Mouse (Mus musculus) embryonic facial prominence, embryonic 10.5 days (tissue): ENCODE measurements around the gene Rsph10b. TPM values are rescaled to one million over a fixed set of nuclear protein-coding genes. Genes with fewer than 3 reads are reported as not detected.
"Not testable (repeated sequence)": the region's sequence is repeated elsewhere in the genome, so short reads cannot be mapped to it uniquely, and the experiment has no call there.

Experiments used
- DNase-seq: peaks from one replicate; pipeline ENCODE4 v3.0.0-alpha.2; 2017; ENCODE audit warnings: low spot score
- H3K27ac ChIP-seq: fragments of 300-500 bp; sonication (generic); replicated peaks from 2 replicates; pipeline ENCODE4 v1.5.1; 2016; ENCODE audit warnings: mild to moderate bottlenecking
- H3K27me3 ChIP-seq: fragments of 300-500 bp; sonication (generic); replicated peaks from 2 replicates; pipeline ENCODE4 v1.6.1; 2016; ENCODE audit warnings: low read depth, mild to moderate bottlenecking; ENCODE audit not compliant: poor library complexity, severe bottlenecking
- H3K36me3 ChIP-seq: fragments of 300-500 bp; sonication (generic); replicated peaks from 2 replicates; pipeline ENCODE4 v1.6.1; 2016; ENCODE audit warnings: mild to moderate bottlenecking, moderate library complexity
- H3K4me1 ChIP-seq: fragments of 300-500 bp; sonication (generic); 2 replicates; pipeline ENCODE4 v1.6.1; 2016
- H3K4me3 ChIP-seq: fragments of 300-500 bp; sonication (generic); 2 replicates; pipeline ENCODE4 v1.5.1; 2016; ENCODE audit warnings: mild to moderate bottlenecking, moderate library complexity
- H3K9me3 ChIP-seq: fragments of 300-500 bp; sonication (generic); 2 replicates; pipeline ENCODE4 v1.6.1; 2016; ENCODE audit warnings: mild to moderate bottlenecking
- WGBS: fragments of 180-500 bp; shearing (Covaris S2); methylation state at CpG from one replicate; pipeline ENCODE4 v1.1.7; 2016; 5-methylcytosine and 5-hydroxymethylcytosine counted together
- polyA plus RNA-seq: library from polyadenylated mRNA; unstranded; fragments of >200 nt; fragmentation: Nextera tagmentation; extraction: Ambion mirVana; gene quantifications from 2 replicates; pipeline ENCODE4 v1.2.1, GENCODE M21; 2016

The Rsph10b gene
- polyA plus RNA-seq, 1 experiment from 2014 or later: 1.2 TPM

DNA sequence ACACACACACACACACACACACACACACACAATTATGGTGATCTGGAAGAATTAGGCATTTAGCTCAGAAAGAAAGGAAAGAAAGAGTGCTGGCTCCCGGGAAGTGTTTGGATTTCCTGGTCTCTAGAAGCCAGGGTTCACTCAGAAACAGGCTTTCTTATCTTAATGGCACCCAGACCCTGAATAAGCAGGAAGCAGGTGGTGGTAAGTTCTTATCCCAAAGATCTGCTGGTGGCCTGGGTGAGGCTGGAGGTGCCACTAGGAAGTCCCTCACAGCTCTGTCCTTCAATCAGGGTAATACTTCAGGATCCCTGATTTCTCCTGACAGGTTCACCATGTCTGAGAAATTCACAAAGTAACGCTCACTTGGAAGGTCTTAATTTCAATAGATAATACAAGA is 49.5 kb downstream of the Rsph10b start:
- H3K4me3 ChIP-seq: no peak overlapping the region
- no peaks in the 10 kb centered on the region for H3K27me3 ChIP-seq
- WGBS: 84% methylated on average over 2 of the region's 2 CpGs
- peaks cover 41% of the 10 kb centered on the region for H3K36me3 ChIP-seq
- DNase-seq: no peak
- peaks cover 14% of the 10 kb centered on the region for H3K4me1 ChIP-seq
- no peaks in the 10 kb centered on the region for H3K9me3 ChIP-seq
- no peak overlapping the region for H3K27ac ChIP-seq

DNA sequence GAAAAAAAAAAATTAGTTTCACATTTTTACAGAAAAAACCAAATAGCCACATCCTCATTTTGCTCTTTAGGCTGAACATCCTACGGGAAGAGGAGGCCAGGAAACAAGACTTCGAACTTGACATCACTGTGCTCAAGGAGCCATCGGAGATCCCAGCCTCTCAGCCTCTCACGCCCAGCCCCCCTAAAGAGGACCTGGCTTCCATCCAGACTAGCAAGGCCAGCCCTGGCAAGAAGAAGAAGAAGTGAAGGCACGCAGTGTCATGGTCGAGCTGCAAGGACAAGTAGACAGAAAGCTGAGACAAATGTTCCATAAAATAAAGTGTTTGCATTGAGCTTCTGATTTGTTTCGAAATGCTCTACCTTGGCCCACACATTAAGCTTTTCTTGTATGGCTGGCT is 52.5 kb downstream of the Rsph10b start:
- Histone ChIP-seq H3K36me3 (peaks cover 71% of the 10 kb centered on the region), H3K4me1 (peaks cover 11% of the 10 kb centered on the region), H3K27me3 (no peaks in the 10 kb centered on the region), H3K4me3 (no peak overlapping the region), H3K9me3 (no peaks in the 10 kb centered on the region), H3K27ac (no peak overlapping the region)
- 96% methylated on average over 7 of the region's 7 CpGs for WGBS
- DNase-seq: no peak

DNA sequence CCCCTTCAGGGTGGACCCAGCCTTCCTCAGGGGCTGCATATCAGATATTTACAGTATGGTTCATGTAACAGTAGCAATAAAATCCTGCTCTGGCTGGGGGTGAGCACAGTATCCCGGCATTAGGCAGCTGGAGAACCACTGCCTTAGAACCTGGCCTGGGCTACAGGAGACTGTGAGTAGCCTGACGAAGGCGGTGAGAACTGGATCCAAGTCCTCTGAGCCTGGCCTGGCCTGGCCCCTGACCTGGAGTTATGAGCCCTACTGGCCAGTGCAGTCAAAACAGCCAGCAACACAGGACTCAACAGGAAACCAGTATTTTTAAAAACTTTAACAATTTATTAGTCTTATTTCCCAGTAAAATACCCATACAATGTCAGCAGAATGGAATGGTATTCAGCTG is 54.8 kb downstream of the Rsph10b start:
- WGBS: 94% methylated on average over 3 of the region's 3 CpGs
- no peaks in the 10 kb centered on the region for H3K27me3 ChIP-seq
- H3K9me3 ChIP-seq: no peaks in the 10 kb centered on the region
- H3K36me3 ChIP-seq: peaks cover 93% of the 10 kb centered on the region
- DNase-seq: no peak
- H3K4me3 ChIP-seq: no peak overlapping the region
- H3K27ac ChIP-seq: no peak overlapping the region
- H3K4me1 ChIP-seq: no peaks in the 10 kb centered on the region

DNA sequence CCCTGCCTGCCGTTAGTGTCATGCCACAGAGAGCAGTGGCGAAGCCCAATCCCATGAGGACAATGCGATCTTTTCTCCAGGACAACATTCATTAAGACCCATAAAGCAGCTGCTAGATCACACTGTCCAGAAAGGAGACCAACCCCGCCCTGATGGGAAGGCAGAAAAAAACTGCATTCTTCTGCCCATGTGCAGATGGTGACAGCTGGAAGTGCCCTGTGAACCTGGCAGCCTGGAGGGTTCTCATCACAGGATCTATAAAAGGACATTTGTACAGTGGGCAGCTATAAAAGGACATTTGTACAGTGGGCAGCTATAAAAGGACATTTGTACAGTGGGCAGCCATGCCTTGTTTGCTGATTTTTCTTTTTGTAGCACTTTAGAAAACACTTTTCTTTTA is 56.2 kb downstream of the Rsph10b start:
- no peak overlapping the region for H3K4me3 ChIP-seq
- no peaks in the 10 kb centered on the region for H3K9me3 ChIP-seq
- H3K27me3 ChIP-seq: no peaks in the 10 kb centered on the region
- H3K4me1 ChIP-seq: no peaks in the 10 kb centered on the region
- WGBS: 88% methylated on average over 4 of the region's 4 CpGs
- H3K27ac ChIP-seq: no peak overlapping the region
- peaks cover 100% of the 10 kb centered on the region for H3K36me3 ChIP-seq
- no peak for DNase-seq

DNA sequence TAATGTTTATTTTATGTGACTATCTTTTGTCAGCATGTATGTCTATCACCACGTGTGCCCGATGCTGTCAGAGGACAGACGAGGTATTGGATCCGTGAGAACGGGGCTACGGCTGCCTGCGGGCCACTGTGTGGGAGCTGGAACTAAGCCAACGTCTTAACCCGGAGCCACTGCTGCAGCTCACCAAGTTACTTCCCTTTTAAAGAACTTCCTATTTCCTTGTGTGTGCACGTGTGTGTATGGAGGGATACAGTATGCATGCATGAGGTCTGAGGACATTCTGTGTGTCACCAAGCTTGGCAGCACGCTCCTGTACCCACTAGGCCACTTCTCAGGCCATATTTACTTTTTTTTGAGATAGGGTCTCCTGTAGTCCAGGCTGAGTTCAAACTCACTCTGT is 57.3 kb downstream of the Rsph10b start:
- peaks cover 100% of the 10 kb centered on the region for H3K36me3 ChIP-seq
- 95% methylated on average over 11 of the region's 11 CpGs for WGBS

DNA sequence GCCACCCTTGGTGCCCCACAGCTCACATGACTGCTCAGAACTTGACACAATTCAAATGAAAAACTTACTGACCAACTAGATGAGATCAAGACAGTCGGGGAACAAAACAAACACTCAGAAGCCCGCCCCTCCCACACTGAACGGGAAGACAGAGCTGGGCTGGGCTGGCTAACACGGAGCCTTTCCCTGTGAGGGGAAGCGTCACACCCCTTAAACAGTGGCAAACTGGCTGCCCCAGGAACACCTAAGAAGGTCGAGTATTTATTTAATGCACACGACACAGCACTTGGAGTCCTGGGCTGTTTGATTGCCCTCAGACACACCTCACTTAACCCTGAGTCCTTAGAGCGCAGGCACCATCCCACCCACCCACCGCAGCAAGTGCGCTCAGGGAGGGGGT is 59.8 kb downstream of the Rsph10b start:
- 90% methylated on average over 10 of the region's 10 CpGs for WGBS
- H3K9me3 ChIP-seq: no peaks in the 10 kb centered on the region
- H3K4me3 ChIP-seq: no peak overlapping the region
- peaks cover 100% of the 10 kb centered on the region for H3K36me3 ChIP-seq
- no peak for DNase-seq
- no peaks in the 10 kb centered on the region for H3K27me3 ChIP-seq
- H3K27ac ChIP-seq: no peak overlapping the region
- no peaks in the 10 kb centered on the region for H3K4me1 ChIP-seq

More for the DNA sequence above, 57.3 kb downstream of the Rsph10b start:
- Histone ChIP-seq H3K27me3 (no peaks in the 10 kb centered on the region), H3K27ac (no peak overlapping the region), H3K4me3 (no peak overlapping the region), H3K4me1 (no peaks in the 10 kb centered on the region), H3K9me3 (no peaks in the 10 kb centered on the region)
- no peak for DNase-seq

DNA sequence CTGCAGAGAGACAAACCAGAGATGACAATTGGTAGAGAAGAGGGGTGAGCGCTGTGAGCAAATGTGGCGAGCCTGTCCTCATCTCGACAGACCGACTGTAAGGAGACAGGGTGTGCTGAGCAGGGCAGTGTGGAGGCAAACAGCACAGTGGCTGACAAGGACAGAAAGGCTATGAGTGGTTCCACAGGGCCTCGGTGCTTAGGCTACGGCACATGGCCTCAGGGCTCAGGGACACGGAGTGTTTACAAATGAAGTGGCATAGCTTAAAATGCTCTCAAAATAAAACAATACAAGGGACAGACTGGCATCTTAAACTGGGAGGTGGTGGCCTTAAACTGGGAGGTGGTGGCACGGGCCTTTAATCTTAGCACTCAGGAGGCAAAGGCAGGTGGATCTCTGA is 60.4 kb downstream of the Rsph10b start:
- no peak for DNase-seq
- no peak overlapping the region for H3K4me3 ChIP-seq
- 91% methylated on average over 8 of the region's 8 CpGs for WGBS
- no peaks in the 10 kb centered on the region for H3K9me3 ChIP-seq
- H3K27ac ChIP-seq: no peak overlapping the region
- H3K4me1 ChIP-seq: no peaks in the 10 kb centered on the region
- H3K36me3 ChIP-seq: peaks cover 100% of the 10 kb centered on the region
- H3K27me3 ChIP-seq: no peaks in the 10 kb centered on the region

DNA sequence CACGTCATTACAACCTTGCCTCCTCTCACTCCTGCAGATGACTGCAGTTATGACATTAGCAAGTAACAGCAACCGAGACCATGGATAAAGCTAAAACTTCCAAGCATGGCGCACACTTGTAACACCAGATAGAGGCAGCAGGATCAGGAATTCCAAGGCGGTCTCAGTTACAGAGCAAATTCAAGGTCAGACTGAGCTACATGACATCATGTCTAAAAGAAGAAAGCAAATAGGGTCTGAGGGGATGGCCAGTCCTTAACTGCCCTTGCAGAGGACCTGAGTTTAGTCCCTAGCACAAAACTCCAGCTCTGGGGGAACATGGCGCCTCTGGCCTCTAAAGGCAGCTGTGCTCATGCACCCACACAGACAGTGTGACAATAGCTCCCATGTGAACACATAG is 61.0 kb downstream of the Rsph10b start:
- Histone ChIP-seq H3K27ac (no peak overlapping the region), H3K36me3 (peaks cover 100% of the 10 kb centered on the region), H3K4me3 (no peak overlapping the region), H3K4me1 (no peaks in the 10 kb centered on the region), H3K9me3 (no peaks in the 10 kb centered on the region), H3K27me3 (no peaks in the 10 kb centered on the region)
- WGBS: 92% methylated on average over 5 of the region's 5 CpGs
- DNase-seq: no peak

DNA sequence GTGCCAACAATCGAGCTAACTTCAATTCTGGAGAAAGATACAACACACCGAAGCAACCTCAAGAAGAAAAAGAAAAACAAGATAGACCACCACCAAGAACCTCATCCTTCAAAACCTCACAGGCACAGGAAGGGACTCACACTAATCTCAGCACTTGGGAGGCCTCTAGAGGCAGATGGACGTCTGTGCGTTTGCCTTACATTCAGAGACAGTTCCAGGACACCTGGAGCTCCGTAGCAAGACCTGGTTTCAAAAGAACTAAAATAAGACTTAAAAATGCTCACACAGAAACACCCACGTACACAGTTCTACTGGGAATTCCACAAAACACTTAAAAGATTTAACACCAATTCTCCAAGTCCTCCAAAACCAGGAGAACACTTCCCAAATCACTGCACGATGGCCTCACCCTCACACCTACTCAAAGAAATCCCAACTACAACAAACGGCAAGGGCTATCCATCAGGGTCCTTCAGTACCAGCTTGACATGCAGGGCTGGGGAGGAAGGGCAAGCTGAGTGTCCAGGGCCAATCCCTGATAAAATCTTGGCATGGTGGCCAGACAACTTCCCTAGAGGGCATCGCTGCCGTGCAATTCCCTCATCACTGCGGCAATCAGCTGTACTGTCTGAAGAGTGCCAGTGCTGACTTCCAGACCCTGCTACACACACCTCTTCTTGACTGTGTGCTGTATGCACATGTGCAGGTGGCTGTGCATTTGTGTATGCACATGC is 62.0 kb downstream of the Rsph10b start:
- peaks cover 100% of the 10 kb centered on the region for H3K36me3 ChIP-seq

DNA sequence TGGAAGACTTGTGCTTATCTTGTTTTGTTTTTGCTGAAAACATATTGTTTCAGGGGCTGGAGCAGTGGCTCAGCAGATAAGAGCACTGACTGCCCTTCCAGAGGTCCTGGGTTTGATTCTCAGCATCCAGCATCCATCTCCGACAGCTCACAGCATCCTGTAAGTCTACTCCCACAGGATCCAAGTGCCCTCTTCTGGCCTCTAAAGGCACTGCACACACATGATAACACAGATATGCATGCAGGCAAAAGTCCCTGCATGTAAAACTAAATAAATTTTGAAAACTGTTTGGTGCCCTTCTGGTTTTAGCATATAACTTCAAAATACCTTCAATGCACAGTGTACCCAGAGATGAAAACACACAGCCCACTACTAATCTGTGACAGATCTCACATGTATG is 66.6 kb downstream of the Rsph10b start:
- Histone ChIP-seq H3K4me1 (no peaks in the 10 kb centered on the region), H3K27ac (no peak overlapping the region), H3K9me3 (peaks cover 6% of the 10 kb centered on the region; the same call in 1 of the 2 replicates), H3K27me3 (no peaks in the 10 kb centered on the region), H3K4me3 (no peak overlapping the region), H3K36me3 (peaks cover 100% of the 10 kb centered on the region)
- WGBS: 86% methylated on average over 1 of the region's 1 CpGs
- no peak for DNase-seq

More for the DNA sequence above, 62.0 kb downstream of the Rsph10b start:
- Histone ChIP-seq H3K27me3 (no peaks in the 10 kb centered on the region), H3K27ac (no peak overlapping the region), H3K4me1 (no peaks in the 10 kb centered on the region), H3K9me3 (peaks cover 5% of the 10 kb centered on the region; the same call in 1 of the 2 replicates), H3K4me3 (no peak overlapping the region)
- WGBS: 84% methylated on average over 11 of the region's 11 CpGs
- DNase-seq: no peak

DNA sequence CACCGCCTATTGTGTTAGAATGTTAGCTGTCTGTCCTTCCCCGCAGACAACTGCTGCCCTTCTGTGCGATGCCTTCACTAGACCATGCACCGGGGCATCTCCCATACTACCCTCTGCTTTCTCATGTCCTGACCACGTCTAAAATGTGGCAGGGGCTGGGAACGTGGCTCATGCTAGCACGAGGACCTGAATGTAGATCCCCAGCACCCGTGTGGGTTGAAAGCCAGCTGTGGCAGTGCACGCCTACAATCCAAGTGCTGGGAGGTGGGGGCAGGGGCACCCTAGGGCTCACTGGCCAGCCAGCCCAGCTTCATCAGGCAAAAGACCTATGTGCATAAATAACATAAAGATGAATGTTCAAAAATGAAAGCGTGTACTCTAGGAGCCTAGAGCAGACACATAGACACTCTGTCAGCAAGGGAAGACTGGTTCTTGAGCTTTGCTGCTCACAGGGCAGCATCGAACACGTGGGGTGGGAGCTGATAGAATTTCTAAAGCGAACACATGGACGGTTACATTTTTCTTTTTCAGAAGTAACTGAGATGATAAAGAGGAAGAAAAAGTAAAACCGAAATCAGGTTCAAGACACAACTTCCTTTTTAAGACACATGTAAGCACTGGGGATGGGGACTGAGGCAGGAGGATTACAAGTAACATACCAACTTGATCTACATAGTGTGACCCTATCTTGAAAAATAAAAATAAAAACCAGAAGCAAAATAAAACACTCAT is 69.8 kb downstream of the Rsph10b start:
- Histone ChIP-seq H3K4me1 (no peaks in the 10 kb centered on the region), H3K9me3 (peaks cover 6% of the 10 kb centered on the region; the same call in 1 of the 2 replicates), H3K27me3 (no peaks in the 10 kb centered on the region), H3K4me3 (no peak overlapping the region), H3K36me3 (peaks cover 99% of the 10 kb centered on the region), H3K27ac (no peak overlapping the region)
- no peak for DNase-seq
- 94% methylated on average over 15 of the region's 15 CpGs for WGBS

DNA sequence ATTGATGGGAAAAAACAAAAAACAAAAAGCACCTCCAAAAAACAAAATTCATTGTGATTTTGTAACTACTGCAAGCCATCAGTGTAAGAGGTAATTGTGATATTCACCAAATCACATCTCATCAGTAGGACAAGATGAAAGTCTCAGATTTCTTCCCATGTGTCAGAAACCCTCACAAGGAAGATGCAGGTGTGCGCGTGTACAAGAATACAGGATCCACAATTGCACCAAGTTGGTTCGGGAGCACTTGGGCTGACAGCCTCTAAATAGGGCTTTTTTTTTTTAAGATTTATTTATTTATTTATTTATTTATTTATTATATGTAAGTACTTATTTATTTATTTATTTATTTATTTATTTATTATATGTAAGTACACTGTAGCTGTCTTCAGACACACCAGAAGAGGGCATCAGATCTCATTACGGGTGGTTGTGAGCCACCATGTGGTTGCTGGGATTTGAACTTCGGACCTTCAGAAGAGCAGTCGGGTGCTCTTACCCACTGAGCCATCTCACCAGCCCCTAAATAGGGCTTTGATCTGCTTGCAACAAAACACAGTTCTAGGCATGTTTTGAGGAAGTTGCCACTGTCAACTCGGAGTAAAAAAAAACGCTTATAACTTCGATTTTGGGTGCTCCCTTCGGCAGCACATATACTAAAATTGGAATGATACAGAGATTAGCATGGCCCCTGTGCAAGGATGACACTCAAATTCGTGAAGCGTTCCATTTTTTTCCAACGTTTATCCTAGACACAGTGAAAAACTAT is 80.7 kb downstream of the Rsph10b start:
- H3K4me3 ChIP-seq: peak overlapping the region; percentile 93

More for the DNA sequence above, 80.7 kb downstream of the Rsph10b start:
- not testable (repeated sequence) for H3K27ac ChIP-seq, H3K9me3 ChIP-seq, DNase-seq, H3K27me3 ChIP-seq, H3K4me1 ChIP-seq
- H3K36me3 ChIP-seq: peaks cover 40% of the 10 kb centered on the region
- 65% methylated on average over 13 of the region's 13 CpGs for WGBS
